Mouse (Mus musculus): ENCODE results near the gene Actr10.

Gene Actr10

DNA sequence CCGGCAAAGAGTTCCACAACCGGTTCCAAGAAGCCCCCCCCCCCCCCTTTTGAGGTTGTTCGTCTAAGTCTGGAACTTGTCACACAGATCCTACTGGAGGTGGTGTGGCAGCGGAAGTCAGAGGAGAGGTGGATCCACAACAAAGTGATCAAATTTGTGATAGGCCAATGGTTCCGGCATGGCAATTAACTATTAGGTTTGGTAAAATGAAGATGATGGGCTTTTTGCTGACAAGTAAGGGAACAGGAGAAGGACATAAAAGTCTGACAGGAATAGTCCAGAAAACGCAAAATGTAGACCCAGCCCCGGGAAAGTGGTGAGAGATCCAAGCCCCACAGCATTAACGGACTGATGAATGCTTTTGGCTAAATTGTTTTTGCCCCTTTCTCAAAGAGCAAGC, 29.9 kb downstream of the Actr10 start:
- DNase-seq (ENCODE audit: low spot score in 2 of 2) = no peak

GRCm38 (mm10) chr12:70968141-70968790, 30.6 kb downstream of the Actr10 start:
- DNase-seq (ENCODE audit: low spot score in 2 of 2) = peak; percentile 84 to 92

DNA sequence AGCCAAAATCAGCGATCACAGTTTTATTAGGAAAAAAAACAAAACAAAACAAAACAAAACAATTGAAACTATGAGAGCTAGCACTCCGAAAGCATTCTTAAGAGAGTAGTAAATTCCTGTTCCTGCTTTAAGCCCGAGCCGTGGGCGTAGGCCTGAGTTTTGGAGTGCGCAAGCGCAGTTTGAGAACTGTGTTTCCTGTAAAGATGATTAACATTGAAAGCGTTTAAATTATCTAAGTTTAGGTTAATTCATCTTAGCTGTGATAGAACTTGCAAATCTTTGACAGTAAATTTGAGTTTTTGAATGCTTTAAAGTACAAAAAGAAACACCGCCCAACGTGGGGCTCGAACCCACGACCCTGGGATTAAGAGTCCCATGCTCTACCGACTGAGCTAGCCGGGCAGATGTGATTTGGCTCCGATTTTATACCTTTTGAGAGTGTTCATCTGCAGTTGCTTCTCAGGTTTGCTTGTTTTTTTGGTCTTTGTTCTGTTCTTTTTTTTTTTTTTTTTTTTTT, 31.2 kb downstream of the Actr10 start:
- DNase-seq (ENCODE audit: low spot score in 2 of 2) = peak; percentile 87 to 92

DNA sequence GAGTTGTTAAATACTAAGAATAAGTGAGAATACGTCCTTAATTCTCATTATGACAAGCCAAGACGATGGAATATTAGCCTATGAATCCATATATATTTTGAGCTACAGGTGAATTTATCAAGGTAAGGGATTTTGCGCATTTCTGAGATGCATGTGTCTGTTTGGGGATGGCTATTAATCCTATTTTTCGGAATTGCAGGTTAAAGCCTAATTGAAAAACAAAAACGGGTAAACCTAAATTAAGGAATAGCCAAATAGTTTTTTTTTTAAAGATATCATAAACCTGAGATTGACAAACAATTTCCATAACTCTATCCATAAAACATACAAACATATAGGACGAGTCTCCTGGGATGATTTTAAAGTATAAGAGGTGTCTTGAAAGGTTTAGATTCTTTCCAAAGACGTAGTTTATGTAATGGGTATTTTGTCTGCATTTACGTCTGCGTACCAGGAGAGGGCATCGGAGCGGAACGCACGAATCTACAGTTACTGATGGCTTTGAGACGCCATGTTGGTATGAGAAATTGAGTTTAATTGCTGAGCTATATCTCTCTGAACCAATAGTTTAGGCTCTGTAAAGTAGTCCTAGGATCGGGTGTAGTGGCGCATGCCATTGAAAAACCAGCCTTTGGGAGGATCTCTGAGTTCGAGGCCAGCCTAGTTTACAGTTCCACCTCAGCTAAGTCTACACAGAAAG, 32.0 kb downstream of the Actr10 start:
- peak; percentile 55 to 78 for DNase-seq (ENCODE audit: low spot score in 2 of 2)

DNA sequence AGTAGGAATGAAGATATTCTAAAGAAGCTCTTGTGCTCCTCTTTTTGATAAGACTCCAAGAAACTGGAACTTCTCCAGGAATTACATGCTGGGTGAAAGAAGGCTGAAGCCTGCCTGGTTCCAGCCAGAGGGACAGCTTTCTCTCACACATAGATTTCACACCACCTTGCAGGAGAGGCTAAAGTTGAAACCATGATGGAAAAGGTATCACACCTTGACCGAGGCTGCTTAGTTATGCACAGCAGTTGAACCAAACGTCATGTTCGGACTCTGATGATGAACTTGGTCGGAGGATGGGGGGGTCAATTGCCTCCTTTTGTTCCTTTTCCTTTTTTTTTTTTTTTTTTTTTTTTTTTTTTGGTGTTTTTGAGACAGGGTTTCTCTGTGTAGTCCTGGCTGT, 36.2 kb downstream of the Actr10 start:
- no peak for DNase-seq (ENCODE audit: low spot score in 2 of 2)

DNA sequence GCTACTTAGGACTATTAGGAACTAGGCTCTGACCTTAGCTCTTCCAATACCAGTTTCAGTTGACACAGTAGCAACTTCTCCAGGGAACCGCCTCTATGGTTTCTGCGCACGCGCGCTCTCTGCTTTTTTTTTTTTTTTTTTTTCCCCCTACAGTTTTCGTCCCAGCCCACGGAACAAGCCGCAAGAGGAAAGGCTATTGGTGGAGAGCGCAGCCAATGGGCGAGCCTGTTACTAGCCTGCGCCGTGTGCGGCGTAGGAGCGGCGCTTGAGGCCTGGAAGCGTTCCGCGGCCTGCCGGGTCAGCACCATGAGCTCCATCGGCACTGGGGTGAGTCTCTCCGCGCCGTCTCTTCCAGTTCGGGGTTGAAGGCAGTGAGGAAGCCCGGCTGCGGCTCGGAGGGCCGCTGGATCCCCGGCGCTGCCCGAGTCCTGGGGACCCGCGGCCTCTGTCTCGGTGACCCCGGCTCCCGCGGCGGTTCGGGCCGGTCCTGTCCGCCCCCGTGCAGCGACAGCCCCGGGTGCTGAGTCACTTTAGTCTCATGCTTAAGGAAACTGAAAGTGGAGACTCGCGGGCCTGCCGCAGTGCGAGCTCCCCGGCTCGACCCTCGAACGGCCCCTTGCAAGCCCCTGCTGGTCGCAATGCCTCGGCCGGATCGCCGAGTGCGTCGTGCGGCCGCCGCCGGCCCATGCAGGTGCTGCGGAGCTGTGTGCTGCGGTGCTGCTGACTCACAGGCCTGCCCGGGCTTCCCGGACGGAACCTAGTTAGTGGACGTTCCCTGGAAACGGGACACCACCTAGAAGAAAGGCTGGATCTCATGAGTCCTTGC, 37.0 kb downstream of the Actr10 start, which contains the start of gene Psma3:
Gene Psma3, plus strand, starts transcription at position 181 of the 826 bp plus-strand sequence.
- DNase-seq (ENCODE audit: low spot score in 2 of 2) = peak; percentile 86 to 89

- peak in 1 of 2 experiments; percentile 26 for DNase-seq (ENCODE audit: low spot score in 2 of 2)
Observed at GRCm38 (mm10) chr12:70975406-70975805, 37.7 kb downstream of the Actr10 start.

DNA sequence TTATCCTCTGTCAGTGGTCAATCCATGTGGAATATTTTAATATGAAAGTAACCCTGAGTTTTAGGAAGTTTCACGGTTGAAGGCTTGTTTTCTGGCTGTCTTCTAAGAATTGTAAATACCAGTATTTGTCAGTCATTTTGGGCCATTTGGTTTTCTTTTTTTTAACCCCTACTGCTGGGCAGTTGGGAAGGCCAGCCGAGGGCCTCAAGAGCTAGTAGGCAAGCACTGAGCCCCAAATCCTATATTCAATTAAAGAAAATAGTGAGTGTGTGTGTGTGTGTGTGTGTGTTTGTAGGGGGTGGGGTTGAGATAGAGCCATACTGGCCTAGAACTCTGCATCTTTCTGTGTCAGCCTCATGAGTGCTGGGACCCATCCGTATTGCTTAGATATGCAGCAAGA, 38.2 kb downstream of the Actr10 start:
- DNase-seq (ENCODE audit: low spot score in 2 of 2) = no peak

- no peak for DNase-seq (ENCODE audit: low spot score in 2 of 2)
Observed at GRCm38 (mm10) chr12:70978345-70978744, 40.7 kb downstream of the Actr10 start.

DNA sequence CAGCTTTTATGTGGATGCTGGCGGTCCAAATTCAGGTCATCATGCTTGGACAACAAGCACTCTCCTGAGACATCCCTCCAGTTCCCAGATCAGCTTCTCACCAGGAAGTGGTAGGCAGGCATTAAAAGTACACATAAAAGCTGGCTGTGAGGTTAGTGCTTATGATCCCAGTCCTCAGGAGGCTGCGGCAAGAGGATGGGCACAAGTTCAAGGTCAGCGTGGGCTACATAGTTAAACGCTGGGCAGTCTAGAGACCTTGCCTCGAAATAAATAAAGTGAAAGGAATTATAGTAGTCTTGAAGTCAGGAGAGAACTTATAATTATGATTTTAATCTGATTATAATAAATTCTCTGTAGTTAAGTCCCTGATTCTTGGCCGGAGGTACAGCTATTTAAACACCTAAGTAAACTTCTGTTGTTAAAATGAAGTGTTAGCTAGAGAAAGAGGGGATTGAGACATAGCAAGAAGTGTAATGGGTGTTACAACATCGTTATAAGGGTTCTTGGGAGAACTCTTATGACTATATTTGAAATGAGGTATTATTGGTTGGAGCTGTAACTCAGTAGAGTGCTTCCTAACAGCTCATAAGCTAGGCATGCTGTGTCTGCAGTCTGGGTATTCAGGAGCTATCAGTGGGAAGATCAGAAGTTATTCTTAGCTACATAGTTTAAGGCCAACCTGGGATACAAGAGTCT, 47.3 kb downstream of the Actr10 start:
- no peak for DNase-seq (ENCODE audit: low spot score in 2 of 2)

DNA sequence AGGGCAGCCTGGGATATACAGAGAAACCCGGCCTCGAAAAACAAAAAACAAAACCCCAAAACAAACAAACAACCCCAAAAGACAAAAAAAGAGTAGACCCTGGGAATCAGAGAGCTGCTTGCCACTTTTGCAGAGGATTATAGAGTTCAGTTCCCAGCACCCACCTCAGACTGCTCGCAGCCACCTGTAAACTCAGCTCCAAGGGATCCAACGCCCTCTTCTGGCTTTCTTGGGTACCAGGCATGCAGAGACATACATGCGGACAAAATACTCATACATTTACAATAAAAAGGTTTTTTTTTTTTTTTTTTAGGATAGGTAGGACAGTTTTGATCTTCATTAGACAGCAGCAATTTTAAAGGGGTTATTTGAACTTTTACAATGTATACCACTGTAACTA, 59.6 kb downstream of the Actr10 start:
- no peak for DNase-seq (ENCODE audit: low spot score in 2 of 2)

- no peak for DNase-seq (ENCODE audit: low spot score in 2 of 2)
Observed at GRCm38 (mm10) chr12:70999423-70999903, 61.8 kb downstream of the Actr10 start.

- DNase-seq (ENCODE audit: low spot score in 2 of 2) = no peak
Observed at GRCm38 (mm10) chr12:71000344-71000743, 62.7 kb downstream of the Actr10 start.

GRCm38 (mm10) chr12:71001456-71001855, 63.8 kb downstream of the Actr10 start:
- DNase-seq (ENCODE audit: low spot score in 2 of 2) = no peak

GRCm38 (mm10) chr12:71003760-71004426, 66.2 kb downstream of the Actr10 start:
- no peak for DNase-seq (ENCODE audit: low spot score in 2 of 2)

- no peak for DNase-seq (ENCODE audit: low spot score in 2 of 2)
Observed at GRCm38 (mm10) chr12:71006141-71006540, 68.5 kb downstream of the Actr10 start.

GRCm38 (mm10) chr12:71006901-71007300, 69.2 kb downstream of the Actr10 start:
- DNase-seq (ENCODE audit: low spot score in 2 of 2) = no peak

DNA sequence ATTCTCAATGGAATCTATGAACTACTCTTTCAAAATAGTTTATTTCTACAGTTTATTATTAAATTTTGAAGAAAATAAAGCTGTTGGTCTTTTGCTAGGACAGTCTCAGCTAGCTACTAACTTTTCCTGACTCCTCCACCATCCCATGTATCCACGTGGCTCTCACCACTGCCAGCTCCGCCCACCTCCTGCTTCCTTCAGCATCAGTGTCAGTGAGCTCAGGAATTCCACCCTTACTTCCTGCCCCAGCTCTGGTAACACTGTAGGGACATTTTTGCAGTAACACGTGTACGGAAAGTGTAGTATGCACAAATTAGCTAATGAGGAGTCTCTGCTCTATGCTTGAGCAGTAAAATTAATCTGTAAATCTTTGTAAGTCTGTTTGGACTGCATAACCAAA, 72.1 kb downstream of the Actr10 start:
- no peak for DNase-seq (ENCODE audit: low spot score in 2 of 2)
